Mouse (Mus musculus): ENCODE data around the gene AI182371.

GRCm38 (mm10) chr2:35074328-35074727, 27.0 kb downstream of the AI182371 start:
- TF ChIP-seq CTCF (IDR thresholded peaks at IDR 0.05; ENCODE audit: low read depth, low read length) (no peak), POLR2A (IDR thresholded peaks at IDR 0.05; ENCODE audit: extremely low read depth, insufficient read depth, low read length) (no peak)
